Mouse (Mus musculus) liver, adult (tissue): ENCODE data around the gene Ets1.

Experiments used
- GATA4 ChIP-seq: IDR thresholded peaks from 2 replicates; pipeline ENCODE4 v1.6.1; 2014; ENCODE audit warnings: mild to moderate bottlenecking, low read length; ENCODE audit not compliant: insufficient replicate concordance

Gene Ets1

GRCm38 (mm10) chr9:32671970-32672859 lies 36.2 kb downstream of the Ets1 start:
- TF ChIP-seq GATA4: peak; percentile 90; the same call in 1 of the 2 replicates

- TF ChIP-seq GATA4: peak; percentile 96
Measured at GRCm38 (mm10) chr9:32673923-32674322, 37.9 kb downstream of the Ets1 start.

GRCm38 (mm10) chr9:32675671-32676409 lies 39.8 kb downstream of the Ets1 start:
- no peak for TF ChIP-seq GATA4

GRCm38 (mm10) chr9:32676480-32676879 lies 40.5 kb downstream of the Ets1 start:
- no peak for TF ChIP-seq GATA4

GRCm38 (mm10) chr9:32677646-32678045 lies 41.6 kb downstream of the Ets1 start:
- no peak for TF ChIP-seq GATA4

- TF ChIP-seq GATA4: no peak
Measured at GRCm38 (mm10) chr9:32678120-32678757, 42.2 kb downstream of the Ets1 start.

- TF ChIP-seq GATA4: no peak
Measured at GRCm38 (mm10) chr9:32679531-32679930, 43.5 kb downstream of the Ets1 start.

- TF ChIP-seq GATA4: no peak
Measured at GRCm38 (mm10) chr9:32680201-32680600, 44.2 kb downstream of the Ets1 start.

- TF ChIP-seq GATA4: no peak
Measured at GRCm38 (mm10) chr9:32685793-32686558, 50.0 kb downstream of the Ets1 start.

- TF ChIP-seq GATA4: no peak
Measured at GRCm38 (mm10) chr9:32688351-32688750, 52.3 kb downstream of the Ets1 start.

- TF ChIP-seq GATA4: no peak
Measured at GRCm38 (mm10) chr9:32691151-32691925, 55.3 kb downstream of the Ets1 start.

GRCm38 (mm10) chr9:32692944-32693343 lies 56.9 kb downstream of the Ets1 start:
- TF ChIP-seq GATA4: no peak

GRCm38 (mm10) chr9:32693411-32693810 lies 57.4 kb downstream of the Ets1 start:
- TF ChIP-seq GATA4: no peak
